Mouse (Mus musculus) C2C12 (cell line): ENCODE measurements around the gene Crtc2. TPM values are rescaled to one million over a fixed set of nuclear protein-coding genes. Genes with fewer than 3 reads are reported as not detected.

Experiments used
- H3K27me3 ChIP-seq: one replicate; pipeline ENCODE4 v1.6.1; 2011; ENCODE audit not compliant: control insufficient read depth, insufficient read depth, insufficient read length
- H3K36me3 ChIP-seq: one replicate; pipeline ENCODE4 v1.6.1; 2011; ENCODE audit not compliant: control insufficient read depth, insufficient read depth
- H3K4me3 ChIP-seq: one replicate; pipeline ENCODE4 v1.5.1; 2011; ENCODE audit warnings: mild to moderate bottlenecking, control low read depth; ENCODE audit not compliant: poor library complexity, insufficient read depth, severe bottlenecking
- H3K79me2 ChIP-seq: one replicate; pipeline ENCODE4 v1.6.1; 2011; ENCODE audit not compliant: control insufficient read depth, insufficient read depth
- H3K79me3 ChIP-seq: one replicate; pipeline ENCODE4 v1.6.1; 2011; ENCODE audit warnings: low read depth, control low read depth
- H3ac ChIP-seq: one replicate; pipeline ENCODE3; 2011; ENCODE audit warnings: low read depth; ENCODE audit not compliant: control insufficient read depth, insufficient read length
- CEBPB ChIP-seq: IDR thresholded peaks from one replicate; pipeline ENCODE4 v1.6.1; 2011; ENCODE audit warnings: low read depth, mild to moderate bottlenecking, control low read depth, moderate library complexity
- CTCF ChIP-seq: IDR thresholded peaks from one replicate; pipeline ENCODE4 v1.5.1; 2011; ENCODE audit not compliant: control insufficient read depth, insufficient read depth, insufficient read length
- FOSL1 ChIP-seq: IDR thresholded peaks from one replicate; pipeline ENCODE4 v1.8.0; 2011; ENCODE audit warnings: mild to moderate bottlenecking, low read length; ENCODE audit not compliant: poor library complexity, insufficient read depth, severe bottlenecking
- MAX ChIP-seq: IDR thresholded peaks from one replicate; pipeline ENCODE4 v1.6.1; 2011; ENCODE audit warnings: mild to moderate bottlenecking, control low read depth
- MYOD1 ChIP-seq: IDR thresholded peaks from one replicate; pipeline ENCODE4 v1.6.1; 2011; ENCODE audit warnings: low read depth; ENCODE audit not compliant: control insufficient read depth, insufficient read length
- MYOG ChIP-seq: IDR thresholded peaks from one replicate; pipeline ENCODE4 v1.6.1; 2011; ENCODE audit not compliant: control insufficient read depth, insufficient read length; ENCODE audit errors: extremely low read depth
- USF1 ChIP-seq: IDR thresholded peaks from one replicate; pipeline ENCODE4 v1.6.1; 2011; ENCODE audit warnings: low read depth, mild to moderate bottlenecking, control low read depth, moderate library complexity
- microRNA-seq: library from miRNA; unstranded; fragments of <30 nt; microRNA quantifications from one replicate; pipeline ENCODE4, GENCODE M21; 2019; ENCODE audit warnings: borderline microRNAs expressed
- polyA plus RNA-seq: library from polyadenylated mRNA; unstranded; fragments of >200 nt; fragmentation: generic; extraction: Trizol; gene quantifications from one replicate; pipeline ENCODE4 v1.2.1, GENCODE M21; 2012; ENCODE audit warnings: missing spikeins

The Crtc2 gene
- polyA plus RNA-seq, 1 experiment: 25.7 TPM

GRCm38 (mm10) chr3:90294651-90295050 lies 40.7 kb downstream of the Crtc2 start:
- Histone ChIP-seq H3K79me2 (peaks cover 65% of the 10 kb centered on the region), H3K79me3 (peaks cover 60% of the 10 kb centered on the region), H3K36me3 (peaks cover 11% of the 10 kb centered on the region), H3K27me3 (no peaks in the 10 kb centered on the region), H3K4me3 (no peak overlapping the region), H3ac (no peak overlapping the region)
- TF ChIP-seq USF1 (no peak), CTCF (no peak), FOSL1 (no peak), MYOG (no peak), CEBPB (no peak), MAX (no peak), MYOD1 (no peak)

- no peak overlapping the region for H3ac ChIP-seq
- no peak overlapping the region for H3K4me3 ChIP-seq
- H3K27me3 ChIP-seq: no peaks in the 10 kb centered on the region
- peaks cover 100% of the 10 kb centered on the region for H3K79me2 ChIP-seq
- H3K36me3 ChIP-seq: no peaks in the 10 kb centered on the region
- H3K79me3 ChIP-seq: peaks cover 92% of the 10 kb centered on the region
- TF ChIP-seq MYOD1 (no peak), MYOG (no peak), FOSL1 (no peak), CEBPB (no peak), CTCF (no peak), USF1 (no peak), MAX (no peak)
Observed at GRCm38 (mm10) chr3:90305801-90306200, 51.8 kb downstream of the Crtc2 start.

GRCm38 (mm10) chr3:90309589-90309988 lies 55.6 kb downstream of the Crtc2 start:
- Histone ChIP-seq H3K79me2 (peaks cover 100% of the 10 kb centered on the region), H3K27me3 (no peaks in the 10 kb centered on the region), H3K4me3 (no peak overlapping the region), H3K79me3 (peaks cover 89% of the 10 kb centered on the region), H3ac (no peak overlapping the region), H3K36me3 (no peaks in the 10 kb centered on the region)
- TF ChIP-seq FOSL1: no peak
- TF ChIP-seq MAX: no peak
- TF ChIP-seq CTCF: no peak
- TF ChIP-seq MYOG: no peak
- TF ChIP-seq CEBPB: no peak

- Histone ChIP-seq H3ac (no peak overlapping the region), H3K36me3 (peaks cover 3% of the 10 kb centered on the region), H3K27me3 (no peaks in the 10 kb centered on the region), H3K79me3 (peaks cover 90% of the 10 kb centered on the region), H3K4me3 (no peak overlapping the region), H3K79me2 (peaks cover 100% of the 10 kb centered on the region)
- TF ChIP-seq FOSL1: no peak
- no peak for TF ChIP-seq MYOG
- no peak for TF ChIP-seq CEBPB
- no peak for TF ChIP-seq USF1
- no peak for TF ChIP-seq MAX
- no peak for TF ChIP-seq MYOD1
- no peak for TF ChIP-seq CTCF
Observed at GRCm38 (mm10) chr3:90313367-90313766, 59.4 kb downstream of the Crtc2 start.

Small RNAs within 50 kb of the gene (microRNA-seq; reads per million reads assigned to microRNA genes)
- gene Mir7012: not detected

Other genes with a start within 250 kb of the Crtc2 start
- gene 4933434E20Rik, start 202.5 kb upstream of the Crtc2 start, polyA plus RNA-seq: 67.6 TPM
- 110 TPM for gene Ubap2l, start 201.5 kb upstream of the Crtc2 start, polyA plus RNA-seq
- gene Tpm3, start 181.5 kb upstream of the Crtc2 start, polyA plus RNA-seq: 341 TPM
- gene Nup210l, start 150.0 kb upstream of the Crtc2 start, polyA plus RNA-seq: 0.47 TPM
- gene Rps27, start 40.5 kb upstream of the Crtc2 start, polyA plus RNA-seq: 4,707 TPM
- gene Rab13, start 40.5 kb upstream of the Crtc2 start, polyA plus RNA-seq: 28.2 TPM
- gene Jtb, start 22.6 kb upstream of the Crtc2 start, polyA plus RNA-seq: 36.1 TPM
- 0.06 TPM for gene Creb3l4, start 10.7 kb upstream of the Crtc2 start, polyA plus RNA-seq
- 82.1 TPM for gene Slc39a1, start 6.0 kb upstream of the Crtc2 start, polyA plus RNA-seq
- 2.6 TPM for gene Dennd4b, start 11.0 kb downstream of the Crtc2 start, polyA plus RNA-seq
- gene Gatad2b, start 39.0 kb downstream of the Crtc2 start, polyA plus RNA-seq: 14.2 TPM
- 8.6 TPM for gene Slc27a3, start 135.8 kb downstream of the Crtc2 start, polyA plus RNA-seq
- gene Ints3, start 179.5 kb downstream of the Crtc2 start, polyA plus RNA-seq: 39.3 TPM
- gene Npr1, start 211.7 kb downstream of the Crtc2 start, polyA plus RNA-seq: 1.0 TPM
- 93.9 TPM for gene Ilf2, start 222.0 kb downstream of the Crtc2 start, polyA plus RNA-seq
- 18.8 TPM for gene Snapin, start 236.9 kb downstream of the Crtc2 start, polyA plus RNA-seq